Mouse (Mus musculus): Measurements from ENCODE around the gene Gnmt. TPM values are rescaled to one million over a fixed set of nuclear protein-coding genes. Genes with fewer than 3 reads are reported as not detected.

Gene Gnmt
- polyA plus RNA-seq, 1 experiment: 0.11 TPM

- Histone ChIP-seq H3K4me3 (no peak overlapping the region), H3K4me2 (ENCODE audit: low read depth) (no peak overlapping the region), H3K79me2 (ENCODE audit: control insufficient read depth, insufficient read depth) (no peaks in the 10 kb centered on the region), H3K27me3 (ENCODE audit: control insufficient read depth, insufficient read depth, insufficient read length) (no peaks in the 10 kb centered on the region), H3ac (ENCODE audit: control insufficient read depth, insufficient read length) (no peak overlapping the region), H3K36me3 (ENCODE audit: control insufficient read depth, insufficient read depth) (no peaks in the 10 kb centered on the region)
- no peak for TF ChIP-seq MYOD1 (IDR thresholded peaks at IDR 0.05; ENCODE audit: control insufficient read depth in 1 of 3, insufficient read length in 2 of 3, low read depth in 2 of 3)
- TF ChIP-seq POLR2A (IDR thresholded peaks at IDR 0.05; ENCODE audit: insufficient read length, low read depth): no peak
- TF ChIP-seq CEBPB (IDR thresholded peaks at IDR 0.05; ENCODE audit: insufficient read depth, poor library complexity, severe bottlenecking): no peak
- TF ChIP-seq USF1 (IDR thresholded peaks at IDR 0.05; ENCODE audit: low read depth): no peak
- TF ChIP-seq SRF (IDR thresholded peaks at IDR 0.05; ENCODE audit: control insufficient read depth, insufficient read length, low read depth): no peak
- no peak for TF ChIP-seq MYOG (IDR thresholded peaks at IDR 0.05; ENCODE audit: control insufficient read depth in 1 of 3, insufficient read depth in 1 of 3, insufficient read length in 2 of 3, low read depth in 2 of 3)
- TF ChIP-seq POLR2AphosphoS2 (IDR thresholded peaks at IDR 0.05; ENCODE audit: insufficient read length, low read depth): no peak
- no peak for TF ChIP-seq TCF12 (IDR thresholded peaks at IDR 0.05; ENCODE audit: insufficient read depth, poor library complexity, severe bottlenecking)
- no peak for TF ChIP-seq E2F4 (IDR thresholded peaks at IDR 0.05; ENCODE audit: insufficient read depth)
- TF ChIP-seq TCF3 (IDR thresholded peaks at IDR 0.05; ENCODE audit: insufficient read length, low read depth): no peak
- no peak for TF ChIP-seq MAX (IDR thresholded peaks at IDR 0.05; ENCODE audit: low read depth)
- TF ChIP-seq REST (IDR thresholded peaks at IDR 0.05; ENCODE audit: insufficient read depth, insufficient read length): no peak
Observed at GRCm38 (mm10) chr17:46721077-46721476, 7.9 kb downstream of the Gnmt start.

- H3ac ChIP-seq (ENCODE audit: control insufficient read depth, insufficient read length): no peak overlapping the region
- H3K27me3 ChIP-seq (ENCODE audit: control insufficient read depth, insufficient read depth, insufficient read length): no peaks in the 10 kb centered on the region
- H3K36me3 ChIP-seq (ENCODE audit: control insufficient read depth, insufficient read depth): peaks cover 12% of the 10 kb centered on the region
- TF ChIP-seq REST (IDR thresholded peaks at IDR 0.05; ENCODE audit: insufficient read depth, insufficient read length) (no peak), CEBPB (IDR thresholded peaks at IDR 0.05; ENCODE audit: insufficient read depth, poor library complexity, severe bottlenecking) (no peak), POLR2A (IDR thresholded peaks at IDR 0.05; ENCODE audit: insufficient read length, low read depth) (no peak), MYOG (IDR thresholded peaks at IDR 0.05; ENCODE audit: control insufficient read depth in 1 of 3, insufficient read depth in 1 of 3, insufficient read length in 2 of 3, low read depth in 2 of 3) (no peak), TCF12 (IDR thresholded peaks at IDR 0.05; ENCODE audit: insufficient read depth, poor library complexity, severe bottlenecking) (no peak), MYOD1 (IDR thresholded peaks at IDR 0.05; ENCODE audit: control insufficient read depth in 1 of 3, insufficient read length in 2 of 3, low read depth in 2 of 3) (no peak), USF1 (IDR thresholded peaks at IDR 0.05; ENCODE audit: low read depth) (no peak), TCF3 (IDR thresholded peaks at IDR 0.05; ENCODE audit: insufficient read length, low read depth) (no peak), POLR2AphosphoS2 (IDR thresholded peaks at IDR 0.05; ENCODE audit: insufficient read length, low read depth) (no peak), MAX (IDR thresholded peaks at IDR 0.05; ENCODE audit: low read depth) (no peak), SRF (IDR thresholded peaks at IDR 0.05; ENCODE audit: control insufficient read depth, insufficient read length, low read depth) (no peak), E2F4 (IDR thresholded peaks at IDR 0.05; ENCODE audit: insufficient read depth) (no peak)
- no peak overlapping the region for H3K4me2 ChIP-seq (ENCODE audit: low read depth)
- no peak overlapping the region for H3K4me3 ChIP-seq
- H3K79me2 ChIP-seq (ENCODE audit: control insufficient read depth, insufficient read depth): peaks cover 19% of the 10 kb centered on the region
Observed at GRCm38 (mm10) chr17:46714756-46715481, 14.0 kb downstream of the Gnmt start.

- peaks cover 12% of the 10 kb centered on the region for H3K36me3 ChIP-seq (ENCODE audit: control insufficient read depth, insufficient read depth)
- TF ChIP-seq MYOD1 (IDR thresholded peaks at IDR 0.05; ENCODE audit: control insufficient read depth in 1 of 3, insufficient read length in 2 of 3, low read depth in 2 of 3) (no peak), MAX (IDR thresholded peaks at IDR 0.05; ENCODE audit: low read depth) (no peak), REST (IDR thresholded peaks at IDR 0.05; ENCODE audit: insufficient read depth, insufficient read length) (no peak), SRF (IDR thresholded peaks at IDR 0.05; ENCODE audit: control insufficient read depth, insufficient read length, low read depth) (no peak), MYOG (IDR thresholded peaks at IDR 0.05; ENCODE audit: control insufficient read depth in 1 of 3, insufficient read depth in 1 of 3, insufficient read length in 2 of 3, low read depth in 2 of 3) (no peak), POLR2A (IDR thresholded peaks at IDR 0.05; ENCODE audit: insufficient read length, low read depth) (no peak), E2F4 (IDR thresholded peaks at IDR 0.05; ENCODE audit: insufficient read depth) (no peak), POLR2AphosphoS2 (IDR thresholded peaks at IDR 0.05; ENCODE audit: insufficient read length, low read depth) (no peak), TCF3 (IDR thresholded peaks at IDR 0.05; ENCODE audit: insufficient read length, low read depth) (no peak), CEBPB (IDR thresholded peaks at IDR 0.05; ENCODE audit: insufficient read depth, poor library complexity, severe bottlenecking) (no peak), USF1 (IDR thresholded peaks at IDR 0.05; ENCODE audit: low read depth) (no peak), TCF12 (IDR thresholded peaks at IDR 0.05; ENCODE audit: insufficient read depth, poor library complexity, severe bottlenecking) (no peak)
- H3K27me3 ChIP-seq (ENCODE audit: control insufficient read depth, insufficient read depth, insufficient read length): no peaks in the 10 kb centered on the region
- H3K4me3 ChIP-seq: no peak overlapping the region
- peaks cover 19% of the 10 kb centered on the region for H3K79me2 ChIP-seq (ENCODE audit: control insufficient read depth, insufficient read depth)
- no peak overlapping the region for H3ac ChIP-seq (ENCODE audit: control insufficient read depth, insufficient read length)
- no peak overlapping the region for H3K4me2 ChIP-seq (ENCODE audit: low read depth)
Observed at GRCm38 (mm10) chr17:46713849-46714248, 15.1 kb downstream of the Gnmt start.

- Histone ChIP-seq H3K4me2 (ENCODE audit: low read depth) (peak overlapping the region; percentile 93), H3K36me3 (ENCODE audit: control insufficient read depth, insufficient read depth) (peaks cover 12% of the 10 kb centered on the region), H3K4me3 (peak overlapping the region; percentile 54), H3K79me2 (ENCODE audit: control insufficient read depth, insufficient read depth) (peaks cover 19% of the 10 kb centered on the region), H3K27me3 (ENCODE audit: control insufficient read depth, insufficient read depth, insufficient read length) (no peaks in the 10 kb centered on the region), H3ac (ENCODE audit: control insufficient read depth, insufficient read length) (peak overlapping the region; percentile 88)
- TF ChIP-seq E2F4 (IDR thresholded peaks at IDR 0.05; ENCODE audit: insufficient read depth) (no peak), POLR2A (IDR thresholded peaks at IDR 0.05; ENCODE audit: insufficient read length, low read depth) (no peak), TCF3 (IDR thresholded peaks at IDR 0.05; ENCODE audit: insufficient read length, low read depth) (no peak), POLR2AphosphoS2 (IDR thresholded peaks at IDR 0.05; ENCODE audit: insufficient read length, low read depth) (no peak), CEBPB (IDR thresholded peaks at IDR 0.05; ENCODE audit: insufficient read depth, poor library complexity, severe bottlenecking) (no peak), MAX (IDR thresholded peaks at IDR 0.05; ENCODE audit: low read depth) (no peak), REST (IDR thresholded peaks at IDR 0.05; ENCODE audit: insufficient read depth, insufficient read length) (no peak), SRF (IDR thresholded peaks at IDR 0.05; ENCODE audit: control insufficient read depth, insufficient read length, low read depth) (no peak), MYOD1 (IDR thresholded peaks at IDR 0.05; ENCODE audit: control insufficient read depth in 1 of 3, insufficient read length in 2 of 3, low read depth in 2 of 3) (no peak), TCF12 (IDR thresholded peaks at IDR 0.05; ENCODE audit: insufficient read depth, poor library complexity, severe bottlenecking) (no peak), USF1 (IDR thresholded peaks at IDR 0.05; ENCODE audit: low read depth) (no peak), MYOG (IDR thresholded peaks at IDR 0.05; ENCODE audit: control insufficient read depth in 1 of 3, insufficient read depth in 1 of 3, insufficient read length in 2 of 3, low read depth in 2 of 3) (no peak)
Observed at GRCm38 (mm10) chr17:46712442-46712841, 16.5 kb downstream of the Gnmt start.

Measured in myocyte (in vitro differentiated cells).